Mouse (Mus musculus) kidney, embryonic 16.5 days (tissue): ENCODE data around the gene Tcaf1. TPM values are rescaled to one million over a fixed set of nuclear protein-coding genes. Genes with fewer than 3 reads are reported as not detected.

ENCODE experiments used
- ATAC-seq: fragments of 200-750 bp; cut with Nextera tagmentation; 2 replicates; pipeline ENCODE4 v1.8.0; 2017; ENCODE audit warnings: moderate TSS enrichment; ENCODE audit not compliant: low FRiP score, low TSS enrichment
- H3K27ac ChIP-seq: fragments of 300-500 bp; sonication (generic); 2 replicates; pipeline ENCODE4 v1.5.1; 2014; ENCODE audit warnings: low read length
- H3K27me3 ChIP-seq: fragments of 300-500 bp; sonication (generic); 2 replicates; pipeline ENCODE4 v1.6.1; 2014; ENCODE audit warnings: low read length, control low read depth, mixed read lengths; ENCODE audit not compliant: insufficient read depth
- H3K36me3 ChIP-seq: fragments of 300-500 bp; sonication (generic); 2 replicates; pipeline ENCODE4 v1.6.1; 2014; ENCODE audit warnings: low read length, control low read depth, mixed read lengths; ENCODE audit not compliant: insufficient read depth
- H3K4me1 ChIP-seq: fragments of 300-500 bp; sonication (generic); 2 replicates; pipeline ENCODE4 v1.6.1; 2014; ENCODE audit warnings: low read length, control low read depth, mixed read lengths; ENCODE audit not compliant: insufficient read depth
- H3K4me2 ChIP-seq: fragments of 300-500 bp; sonication (generic); replicated peaks from 2 replicates; pipeline ENCODE4 v1.6.1; 2014; ENCODE audit warnings: low read depth, low read length
- H3K4me3 ChIP-seq: fragments of 300-500 bp; sonication (generic); 2 replicates; pipeline ENCODE4 v1.5.1; 2014; ENCODE audit warnings: mild to moderate bottlenecking, low read length
- H3K9ac ChIP-seq: fragments of 300-500 bp; sonication (generic); replicated peaks from 2 replicates; pipeline ENCODE4 v1.6.1; 2014; ENCODE audit warnings: low read length
- H3K9me3 ChIP-seq: fragments of 300-500 bp; sonication (generic); 2 replicates; pipeline ENCODE4 v1.6.1; 2016; ENCODE audit warnings: low read length, control low read depth
- WGBS: fragments of 180-500 bp; shearing (Covaris S2); extraction: QIAGEN DNeasy Blood & Tissue Kit; methylation state at CpG from one replicate; pipeline ENCODE4 v1.1.7; 2014; 5-methylcytosine and 5-hydroxymethylcytosine counted together
- polyA plus RNA-seq: library from polyadenylated mRNA; unstranded; fragments of >200 nt; fragmentation: Nextera tagmentation; extraction: Ambion mirVana; gene quantifications from 2 replicates; pipeline ENCODE4 v1.2.1, GENCODE M21; 2015

The Tcaf1 gene
- 86.4 and 95.8 TPM in 2 replicates for polyA plus RNA-seq

- Histone ChIP-seq H3K4me1 (0 out of 2 replicates have a peak, but pooled peaks cover 4% of the 10 kb centered on the region), H3K4me3 (peak within 1 kb of the TSS; percentile 86), H3K4me2 (peak within 1 kb of the TSS; percentile 74), H3K9ac (peak within 1 kb of the TSS; percentile 90), H3K9me3 (no peaks in the 10 kb centered on the region), H3K27ac (peak within 1 kb of the TSS; percentile 88), H3K27me3 (no peaks in the 10 kb centered on the region), H3K36me3 (no peaks in the 10 kb centered on the region)
- peak; percentile 99 for ATAC-seq
- 2% methylated on average over 27 of the region's 28 CpGs for WGBS
Observed at GRCm38 (mm10) chr6:42709291-42710211, at the start of gene Tcaf1. Gene Tcaf1 (minus strand): TSS chr6:42710088.

- Histone ChIP-seq H3K4me3 (no peak within 1 kb of the TSS), H3K27ac (no peak within 1 kb of the TSS)
- 43% methylated on average over 1 of the region's 1 CpGs for WGBS
Observed at GRCm38 (mm10) chr6:42756104-42756503, 46.2 kb upstream of the Tcaf1 start, which contains the start of gene Olfr38. Gene Olfr38 (plus strand): TSS chr6:42756404.

GRCm38 (mm10) chr6:42747846-42748245 is 38.0 kb upstream of the Tcaf1 start:
- Histone ChIP-seq H3K9ac (no peak overlapping the region), H3K27me3 (no peaks in the 10 kb centered on the region), H3K4me3 (no peak overlapping the region), H3K4me1 (no peaks in the 10 kb centered on the region), H3K4me2 (no peak overlapping the region), H3K36me3 (no peaks in the 10 kb centered on the region), H3K9me3 (no peaks in the 10 kb centered on the region), H3K27ac (no peak overlapping the region)
- ATAC-seq, result no peak

More at GRCm38 (mm10) chr6:42756104-42756503, 46.2 kb upstream of the Tcaf1 start, which contains the start of gene Olfr38:
- H3K27me3 ChIP-seq, result no peaks in the 10 kb centered on the region
- no peaks in the 10 kb centered on the region for H3K9me3 ChIP-seq
- no peak within 1 kb of the TSS for H3K9ac ChIP-seq
- H3K4me1 ChIP-seq, result no peaks in the 10 kb centered on the region
- H3K4me2 ChIP-seq, result no peak within 1 kb of the TSS
- no peaks in the 10 kb centered on the region for H3K36me3 ChIP-seq
- ATAC-seq, result no peak

- Histone ChIP-seq H3K36me3 (no peaks in the 10 kb centered on the region), H3K4me3 (no peak overlapping the region), H3K4me2 (no peak overlapping the region), H3K9ac (no peak overlapping the region), H3K9me3 (no peaks in the 10 kb centered on the region), H3K27me3 (no peaks in the 10 kb centered on the region), H3K27ac (no peak overlapping the region), H3K4me1 (no peaks in the 10 kb centered on the region)
- 55% methylated on average over 5 of the region's 5 CpGs for WGBS
- no peak for ATAC-seq
Observed at GRCm38 (mm10) chr6:42742303-42742702, 32.4 kb upstream of the Tcaf1 start.

- no peak within 1 kb of the TSS for H3K4me3 ChIP-seq
- H3K27ac ChIP-seq, result no peak within 1 kb of the TSS
- no peaks in the 10 kb centered on the region for H3K27me3 ChIP-seq
- ATAC-seq, result no peak
- WGBS, result 97% methylated on average over 1 of the region's 1 CpGs
- no peak within 1 kb of the TSS for H3K9ac ChIP-seq
- H3K36me3 ChIP-seq, result no peaks in the 10 kb centered on the region
- H3K9me3 ChIP-seq, result no peaks in the 10 kb centered on the region
- no peaks in the 10 kb centered on the region for H3K4me1 ChIP-seq
- no peak within 1 kb of the TSS for H3K4me2 ChIP-seq
Observed at GRCm38 (mm10) chr6:42739071-42739470, 29.2 kb upstream of the Tcaf1 start, which contains the start of gene Olfr453. Gene Olfr453 (plus strand): TSS chr6:42739371.

- H3K4me2 ChIP-seq, result no peak overlapping the region
- ATAC-seq, result no peak
- H3K9ac ChIP-seq, result no peak overlapping the region
Observed at GRCm38 (mm10) chr6:42717973-42718372, 8.1 kb upstream of the Tcaf1 start.

GRCm38 (mm10) chr6:42714668-42715067 is 4.8 kb upstream of the Tcaf1 start:
- no peak overlapping the region for H3K4me2 ChIP-seq
- H3K27ac ChIP-seq, result no peak overlapping the region
- H3K4me1 ChIP-seq, result no peaks in the 10 kb centered on the region
- no peaks in the 10 kb centered on the region for H3K27me3 ChIP-seq
- no peak overlapping the region for H3K4me3 ChIP-seq
- no peaks in the 10 kb centered on the region for H3K36me3 ChIP-seq
- no peak for ATAC-seq
- no peak overlapping the region for H3K9ac ChIP-seq
- WGBS, result 64% methylated on average over 8 of the region's 8 CpGs
- no peaks in the 10 kb centered on the region for H3K9me3 ChIP-seq

More at GRCm38 (mm10) chr6:42717973-42718372, 8.1 kb upstream of the Tcaf1 start:
- Histone ChIP-seq H3K4me1 (no peaks in the 10 kb centered on the region), H3K27ac (no peak overlapping the region), H3K36me3 (no peaks in the 10 kb centered on the region), H3K27me3 (no peaks in the 10 kb centered on the region), H3K9me3 (no peaks in the 10 kb centered on the region), H3K4me3 (no peak overlapping the region)

GRCm38 (mm10) chr6:42692517-42693190 is 17.2 kb downstream of the Tcaf1 start:
- peaks cover 3% of the 10 kb centered on the region; the same call in 1 of the 2 replicates for H3K36me3 ChIP-seq
- peak; percentile 96 for ATAC-seq
- peaks cover 5% of the 10 kb centered on the region; the same call in 1 of the 2 replicates for H3K4me1 ChIP-seq
- H3K4me3 ChIP-seq, result peak overlapping the region; percentile 77
- no peaks in the 10 kb centered on the region for H3K27me3 ChIP-seq
- H3K9me3 ChIP-seq, result peaks cover under 1% of the 10 kb centered on the region
- H3K27ac ChIP-seq, result peak overlapping the region; percentile 97
- H3K9ac ChIP-seq, result peak overlapping the region; percentile 90
- under 1% methylated on average over 32 of the region's 32 CpGs for WGBS
- H3K4me2 ChIP-seq, result peak overlapping the region; percentile 83

- peak overlapping the region; percentile 97 for H3K27ac ChIP-seq
- H3K4me1 ChIP-seq, result peaks cover 5% of the 10 kb centered on the region; the same call in 1 of the 2 replicates
- peak overlapping the region; percentile 90 for H3K9ac ChIP-seq
- no peaks in the 10 kb centered on the region for H3K9me3 ChIP-seq
- 0 out of 2 replicates have a peak, but pooled peaks cover 3% of the 10 kb centered on the region for H3K36me3 ChIP-seq
- H3K4me2 ChIP-seq, result peak overlapping the region; percentile 83
- H3K27me3 ChIP-seq, result no peaks in the 10 kb centered on the region
- 0% methylated on average over 10 of the region's 10 CpGs for WGBS
- peak; percentile 95 for ATAC-seq
- H3K4me3 ChIP-seq, result peak overlapping the region; percentile 77
Observed at GRCm38 (mm10) chr6:42692154-42692516, 17.8 kb downstream of the Tcaf1 start.
